Mouse (Mus musculus): ENCODE measurements around the gene Nubp1. TPM values are rescaled to one million over a fixed set of nuclear protein-coding genes. Genes with fewer than 3 reads are reported as not detected.

Nubp1 gene
- polyA plus RNA-seq, 1 experiment from 2014 or later, result 45.5 TPM

- no peak for ATAC-seq (ENCODE audit: insufficient read depth, low FRiP score)
Observed at GRCm38 (mm10) chr16:10398755-10399154, 13.0 kb upstream of the Nubp1 start.

GRCm38 (mm10) chr16:10399160-10399559, 12.6 kb upstream of the Nubp1 start:
- Histone ChIP-seq H3K9me3 (replicated peaks; ENCODE audit: control insufficient read depth, low read length) (no peaks in the 10 kb centered on the region; the same call in 1 of the 2 replicates), H3K36me3 (ENCODE audit: control insufficient read depth, insufficient read depth, low read length) (no peaks in the 10 kb centered on the region), H3K4me3 (replicated peaks; ENCODE audit: low read length) (no peak overlapping the region), H3K4me1 (ENCODE audit: control insufficient read depth, insufficient read depth, low read length) (0 out of 2 replicates have a peak, but pooled peaks cover 5% of the 10 kb centered on the region), H3K9ac (ENCODE audit: low read length) (no peak overlapping the region), H3K4me2 (ENCODE audit: low read depth, low read length) (no peak overlapping the region), H3K27ac (ENCODE audit: low read length) (no peak overlapping the region), H3K27me3 (ENCODE audit: control insufficient read depth, insufficient read depth, low read length) (no peaks in the 10 kb centered on the region)
- WGBS, result 28% methylated on average over 7 of the region's 7 CpGs
- ATAC-seq (ENCODE audit: insufficient read depth, low FRiP score), result no peak

More at GRCm38 (mm10) chr16:10398755-10399154, 13.0 kb upstream of the Nubp1 start:
- Histone ChIP-seq H3K4me3 (replicated peaks; ENCODE audit: low read length) (no peak overlapping the region), H3K27me3 (ENCODE audit: control insufficient read depth, insufficient read depth, low read length) (no peaks in the 10 kb centered on the region), H3K36me3 (ENCODE audit: control insufficient read depth, insufficient read depth, low read length) (no peaks in the 10 kb centered on the region), H3K4me2 (ENCODE audit: low read depth, low read length) (no peak overlapping the region), H3K9ac (ENCODE audit: low read length) (no peak overlapping the region), H3K9me3 (replicated peaks; ENCODE audit: control insufficient read depth, low read length) (no peaks in the 10 kb centered on the region; the same call in 1 of the 2 replicates), H3K4me1 (ENCODE audit: control insufficient read depth, insufficient read depth, low read length) (0 out of 2 replicates have a peak, but pooled peaks cover 5% of the 10 kb centered on the region), H3K27ac (ENCODE audit: low read length) (no peak overlapping the region)
- 66% methylated on average over 5 of the region's 5 CpGs for WGBS

GRCm38 (mm10) chr16:10415976-10416375, 4.2 kb downstream of the Nubp1 start:
- ATAC-seq (ENCODE audit: insufficient read depth, low FRiP score), result no peak
- H3K27me3 ChIP-seq (ENCODE audit: control insufficient read depth, insufficient read depth, low read length), result no peaks in the 10 kb centered on the region
- no peak overlapping the region for H3K9ac ChIP-seq (ENCODE audit: low read length)
- 69% methylated on average over 6 of the region's 6 CpGs for WGBS
- H3K36me3 ChIP-seq (ENCODE audit: control insufficient read depth, insufficient read depth, low read length), result peaks cover 21% of the 10 kb centered on the region; the same call in 1 of the 2 replicates
- H3K4me3 ChIP-seq (replicated peaks; ENCODE audit: low read length), result no peak overlapping the region
- H3K27ac ChIP-seq (ENCODE audit: low read length), result no peak overlapping the region
- no peak overlapping the region for H3K4me2 ChIP-seq (ENCODE audit: low read depth, low read length)
- H3K4me1 ChIP-seq (ENCODE audit: control insufficient read depth, insufficient read depth, low read length), result peaks cover 7% of the 10 kb centered on the region
- H3K9me3 ChIP-seq (replicated peaks; ENCODE audit: control insufficient read depth, low read length), result no peaks in the 10 kb centered on the region

- peaks cover 7% of the 10 kb centered on the region for H3K4me1 ChIP-seq (ENCODE audit: control insufficient read depth, insufficient read depth, low read length)
- H3K9me3 ChIP-seq (replicated peaks; ENCODE audit: control insufficient read depth, low read length), result no peaks in the 10 kb centered on the region
- no peak for ATAC-seq (ENCODE audit: insufficient read depth, low FRiP score)
- no peak overlapping the region for H3K4me2 ChIP-seq (ENCODE audit: low read depth, low read length)
- no peak overlapping the region for H3K27ac ChIP-seq (ENCODE audit: low read length)
- H3K36me3 ChIP-seq (ENCODE audit: control insufficient read depth, insufficient read depth, low read length), result peaks cover 27% of the 10 kb centered on the region; the same call in 1 of the 2 replicates
- no peaks in the 10 kb centered on the region for H3K27me3 ChIP-seq (ENCODE audit: control insufficient read depth, insufficient read depth, low read length)
- WGBS, result 98% methylated on average over 4 of the region's 4 CpGs
- no peak overlapping the region for H3K4me3 ChIP-seq (replicated peaks; ENCODE audit: low read length)
- no peak overlapping the region for H3K9ac ChIP-seq (ENCODE audit: low read length)
Observed at GRCm38 (mm10) chr16:10416866-10417265, 5.1 kb downstream of the Nubp1 start.

GRCm38 (mm10) chr16:10417723-10418259, 6.0 kb downstream of the Nubp1 start:
- Histone ChIP-seq H3K4me1 (ENCODE audit: control insufficient read depth, insufficient read depth, low read length) (peaks cover under 1% of the 10 kb centered on the region), H3K4me3 (replicated peaks; ENCODE audit: low read length) (no peak overlapping the region), H3K27me3 (ENCODE audit: control insufficient read depth, insufficient read depth, low read length) (no peaks in the 10 kb centered on the region), H3K27ac (ENCODE audit: low read length) (no peak overlapping the region), H3K9me3 (replicated peaks; ENCODE audit: control insufficient read depth, low read length) (no peaks in the 10 kb centered on the region), H3K4me2 (ENCODE audit: low read depth, low read length) (no peak overlapping the region), H3K36me3 (ENCODE audit: control insufficient read depth, insufficient read depth, low read length) (peaks cover 30% of the 10 kb centered on the region), H3K9ac (ENCODE audit: low read length) (no peak overlapping the region)
- ATAC-seq (ENCODE audit: insufficient read depth, low FRiP score), result no peak
- 94% methylated on average over 9 of the region's 9 CpGs for whole genome bisulfite sequencing

GRCm38 (mm10) chr16:10420447-10421054, 8.8 kb downstream of the Nubp1 start:
- peaks cover 41% of the 10 kb centered on the region for H3K36me3 ChIP-seq (ENCODE audit: control insufficient read depth, insufficient read depth, low read length)
- WGBS, result 94% methylated on average over 9 of the region's 9 CpGs
- H3K4me3 ChIP-seq (replicated peaks; ENCODE audit: low read length), result no peak overlapping the region
- H3K9ac ChIP-seq (ENCODE audit: low read length), result no peak overlapping the region
- H3K4me2 ChIP-seq (ENCODE audit: low read depth, low read length), result no peak overlapping the region
- ATAC-seq (ENCODE audit: insufficient read depth, low FRiP score), result no peak
- no peaks in the 10 kb centered on the region for H3K27me3 ChIP-seq (ENCODE audit: control insufficient read depth, insufficient read depth, low read length)
- no peaks in the 10 kb centered on the region for H3K4me1 ChIP-seq (ENCODE audit: control insufficient read depth, insufficient read depth, low read length)
- no peaks in the 10 kb centered on the region for H3K9me3 ChIP-seq (replicated peaks; ENCODE audit: control insufficient read depth, low read length)
- no peak overlapping the region for H3K27ac ChIP-seq (ENCODE audit: low read length)

GRCm38 (mm10) chr16:10431911-10432310, 20.2 kb downstream of the Nubp1 start:
- Histone ChIP-seq H3K4me1 (ENCODE audit: control insufficient read depth, insufficient read depth, low read length) (no peaks in the 10 kb centered on the region), H3K4me3 (replicated peaks; ENCODE audit: low read length) (no peak overlapping the region), H3K9ac (ENCODE audit: low read length) (no peak overlapping the region), H3K9me3 (replicated peaks; ENCODE audit: control insufficient read depth, low read length) (no peaks in the 10 kb centered on the region), H3K4me2 (ENCODE audit: low read depth, low read length) (no peak overlapping the region), H3K27me3 (ENCODE audit: control insufficient read depth, insufficient read depth, low read length) (no peaks in the 10 kb centered on the region), H3K36me3 (ENCODE audit: control insufficient read depth, insufficient read depth, low read length) (no peaks in the 10 kb centered on the region), H3K27ac (ENCODE audit: low read length) (no peak overlapping the region)
- 66% methylated on average over 1 of the region's 1 CpGs for WGBS
- ATAC-seq (ENCODE audit: insufficient read depth, low FRiP score), result no peak

GRCm38 (mm10) chr16:10432387-10432786, 20.6 kb downstream of the Nubp1 start:
- Histone ChIP-seq H3K36me3 (ENCODE audit: control insufficient read depth, insufficient read depth, low read length) (no peaks in the 10 kb centered on the region), H3K4me3 (replicated peaks; ENCODE audit: low read length) (no peak overlapping the region), H3K4me1 (ENCODE audit: control insufficient read depth, insufficient read depth, low read length) (no peaks in the 10 kb centered on the region), H3K9me3 (replicated peaks; ENCODE audit: control insufficient read depth, low read length) (no peaks in the 10 kb centered on the region), H3K27me3 (ENCODE audit: control insufficient read depth, insufficient read depth, low read length) (no peaks in the 10 kb centered on the region), H3K4me2 (ENCODE audit: low read depth, low read length) (no peak overlapping the region), H3K27ac (ENCODE audit: low read length) (no peak overlapping the region), H3K9ac (ENCODE audit: low read length) (no peak overlapping the region)
- 78% methylated on average over 4 of the region's 4 CpGs for WGBS
- no peak for ATAC-seq (ENCODE audit: insufficient read depth, low FRiP score)

GRCm38 (mm10) chr16:10433344-10433743, 21.6 kb downstream of the Nubp1 start:
- ATAC-seq (ENCODE audit: insufficient read depth, low FRiP score), result no peak
- no peak overlapping the region for H3K4me3 ChIP-seq (replicated peaks; ENCODE audit: low read length)
- H3K9ac ChIP-seq (ENCODE audit: low read length), result no peak overlapping the region
- 86% methylated on average over 5 of the region's 5 CpGs for WGBS
- no peak overlapping the region for H3K4me2 ChIP-seq (ENCODE audit: low read depth, low read length)
- H3K36me3 ChIP-seq (ENCODE audit: control insufficient read depth, insufficient read depth, low read length), result no peaks in the 10 kb centered on the region
- no peak overlapping the region for H3K27ac ChIP-seq (ENCODE audit: low read length)
- no peaks in the 10 kb centered on the region for H3K27me3 ChIP-seq (ENCODE audit: control insufficient read depth, insufficient read depth, low read length)
- no peaks in the 10 kb centered on the region for H3K4me1 ChIP-seq (ENCODE audit: control insufficient read depth, insufficient read depth, low read length)
- no peaks in the 10 kb centered on the region for H3K9me3 ChIP-seq (replicated peaks; ENCODE audit: control insufficient read depth, low read length)

All from stomach, embryonic 16.5 days (tissue).